Mouse (Mus musculus) spleen, adult 12 weeks (tissue): Measurements from ENCODE around the gene Cnpy2.
"Not testable (repeated sequence)": the region's sequence is repeated elsewhere in the genome, so short reads cannot be mapped to it uniquely, and the experiment has no call there.

ENCODE experiments used
- DNase-seq: peaks from one replicate; pipeline ENCODE4 v3.0.0; 2022; ENCODE audit warnings: low spot score

Gene Cnpy2

GRCm38 (mm10) chr10:128315578-128315977, 6.7 kb upstream of the Cnpy2 start:
- no peak for DNase-seq

- DNase-seq, result no peak
These were observed 618 bp upstream of the Cnpy2 start for GRCm38 (mm10) chr10:128321641-128322040.

- DNase-seq, result no peak
These were observed 1.3 kb downstream of the Cnpy2 start for GRCm38 (mm10) chr10:128323516-128323915.

GRCm38 (mm10) chr10:128326825-128327224, 4.6 kb downstream of the Cnpy2 start:
- no peak for DNase-seq

- no peak for DNase-seq
These were observed 5.4 kb downstream of the Cnpy2 start for GRCm38 (mm10) chr10:128327610-128328009.

- DNase-seq, result not testable (repeated sequence)
These were observed 10.3 kb downstream of the Cnpy2 start for GRCm38 (mm10) chr10:128332358-128333249.

GRCm38 (mm10) chr10:128335582-128335981, 13.3 kb downstream of the Cnpy2 start:
- peak; percentile 81 for DNase-seq

- DNase-seq, result no peak
These were observed 13.9 kb downstream of the Cnpy2 start for GRCm38 (mm10) chr10:128336195-128336594.

GRCm38 (mm10) chr10:128336597-128336996, 14.3 kb downstream of the Cnpy2 start:
- peak; percentile 8 for DNase-seq

GRCm38 (mm10) chr10:128337306-128338181, 15.3 kb downstream of the Cnpy2 start, which contains the start of gene Cs:
Gene Cs (plus strand): TSS chr10:128337734.
- peak; percentile 87 for DNase-seq

GRCm38 (mm10) chr10:128338415-128338814, 16.2 kb downstream of the Cnpy2 start:
- DNase-seq, result no peak

GRCm38 (mm10) chr10:128338948-128339347, 16.7 kb downstream of the Cnpy2 start:
- no peak for DNase-seq

- DNase-seq, result no peak
These were observed 18.0 kb downstream of the Cnpy2 start for GRCm38 (mm10) chr10:128340257-128340656.

- DNase-seq, result no peak
These were observed 21.2 kb downstream of the Cnpy2 start for GRCm38 (mm10) chr10:128343436-128343835.

GRCm38 (mm10) chr10:128344568-128345275, 22.5 kb downstream of the Cnpy2 start:
- DNase-seq, result peak; percentile 71

- no peak for DNase-seq
These were observed 25.3 kb downstream of the Cnpy2 start for GRCm38 (mm10) chr10:128347541-128347940.

GRCm38 (mm10) chr10:128358796-128359195, 36.5 kb downstream of the Cnpy2 start:
- DNase-seq, result peak; percentile 20

GRCm38 (mm10) chr10:128359226-128359625, 37.0 kb downstream of the Cnpy2 start:
- no peak for DNase-seq

- no peak for DNase-seq
These were observed 39.6 kb downstream of the Cnpy2 start for GRCm38 (mm10) chr10:128361836-128362235.

- DNase-seq, result no peak
These were observed 40.3 kb downstream of the Cnpy2 start for GRCm38 (mm10) chr10:128362568-128362967.

GRCm38 (mm10) chr10:128367899-128368401, 45.7 kb downstream of the Cnpy2 start:
- no peak for DNase-seq
